Mouse (Mus musculus): ENCODE data around the gene Cdc42se2. TPM values are rescaled to one million over a fixed set of nuclear protein-coding genes. Genes with fewer than 3 reads are reported as not detected.

Gene Cdc42se2
- total RNA-seq, 1 experiment from 2014 or later = 94.8 TPM

- no peak for ATAC-seq (replicated peaks in 1 of 2; ENCODE audit: insufficient read depth in 1 of 2, low FRiP score in 2 of 2, low TSS enrichment in 1 of 2, low read depth in 1 of 2, poor library complexity in 2 of 2, severe bottlenecking in 2 of 2)
Measured at GRCm38 (mm10) chr11:54802621-54803020, 15.1 kb upstream of the Cdc42se2 start.

- ATAC-seq (replicated peaks in 1 of 2; ENCODE audit: insufficient read depth in 1 of 2, low FRiP score in 2 of 2, low TSS enrichment in 1 of 2, low read depth in 1 of 2, poor library complexity in 2 of 2, severe bottlenecking in 2 of 2) = peak; percentile 96 to 99
Measured at GRCm38 (mm10) chr11:54801791-54802558, 14.5 kb upstream of the Cdc42se2 start.

GRCm38 (mm10) chr11:54796551-54796950, 9.1 kb upstream of the Cdc42se2 start:
- ATAC-seq (replicated peaks in 1 of 2; ENCODE audit: insufficient read depth in 1 of 2, low FRiP score in 2 of 2, low TSS enrichment in 1 of 2, low read depth in 1 of 2, poor library complexity in 2 of 2, severe bottlenecking in 2 of 2) = no peak

- ATAC-seq (replicated peaks in 1 of 2; ENCODE audit: insufficient read depth in 1 of 2, low FRiP score in 2 of 2, low TSS enrichment in 1 of 2, low read depth in 1 of 2, poor library complexity in 2 of 2, severe bottlenecking in 2 of 2) = no peak
Measured at GRCm38 (mm10) chr11:54794678-54795077, 7.2 kb upstream of the Cdc42se2 start.

GRCm38 (mm10) chr11:54793173-54793572, 5.7 kb upstream of the Cdc42se2 start:
- ATAC-seq (replicated peaks in 1 of 2; ENCODE audit: insufficient read depth in 1 of 2, low FRiP score in 2 of 2, low TSS enrichment in 1 of 2, low read depth in 1 of 2, poor library complexity in 2 of 2, severe bottlenecking in 2 of 2) = no peak

- ATAC-seq (replicated peaks in 1 of 2; ENCODE audit: insufficient read depth in 1 of 2, low FRiP score in 2 of 2, low TSS enrichment in 1 of 2, low read depth in 1 of 2, poor library complexity in 2 of 2, severe bottlenecking in 2 of 2) = no peak
Measured at GRCm38 (mm10) chr11:54791458-54791857, 4.0 kb upstream of the Cdc42se2 start.

GRCm38 (mm10) chr11:54786858-54787487, 502 bp downstream of the Cdc42se2 start:
- ATAC-seq (replicated peaks in 1 of 2; ENCODE audit: insufficient read depth in 1 of 2, low FRiP score in 2 of 2, low TSS enrichment in 1 of 2, low read depth in 1 of 2, poor library complexity in 2 of 2, severe bottlenecking in 2 of 2) = peak; percentile 20 to 36; a peak in 1 of 4 replicates

- no peak for ATAC-seq (replicated peaks in 1 of 2; ENCODE audit: insufficient read depth in 1 of 2, low FRiP score in 2 of 2, low TSS enrichment in 1 of 2, low read depth in 1 of 2, poor library complexity in 2 of 2, severe bottlenecking in 2 of 2)
Measured at GRCm38 (mm10) chr11:54785566-54785965, 1.9 kb downstream of the Cdc42se2 start.

- ATAC-seq (replicated peaks in 1 of 2; ENCODE audit: insufficient read depth in 1 of 2, low FRiP score in 2 of 2, low TSS enrichment in 1 of 2, low read depth in 1 of 2, poor library complexity in 2 of 2, severe bottlenecking in 2 of 2) = no peak
Measured at GRCm38 (mm10) chr11:54784436-54784835, 3.0 kb downstream of the Cdc42se2 start.

- ATAC-seq (replicated peaks in 1 of 2; ENCODE audit: insufficient read depth in 1 of 2, low FRiP score in 2 of 2, low TSS enrichment in 1 of 2, low read depth in 1 of 2, poor library complexity in 2 of 2, severe bottlenecking in 2 of 2) = no peak
Measured at GRCm38 (mm10) chr11:54782253-54782652, 5.2 kb downstream of the Cdc42se2 start.

GRCm38 (mm10) chr11:54779946-54780345, 7.5 kb downstream of the Cdc42se2 start:
- ATAC-seq (replicated peaks in 1 of 2; ENCODE audit: insufficient read depth in 1 of 2, low FRiP score in 2 of 2, low TSS enrichment in 1 of 2, low read depth in 1 of 2, poor library complexity in 2 of 2, severe bottlenecking in 2 of 2) = no peak

GRCm38 (mm10) chr11:54778131-54778844, 9.2 kb downstream of the Cdc42se2 start:
- peak; percentile 25 to 44; a peak in 1 of 4 replicates for ATAC-seq (replicated peaks in 1 of 2; ENCODE audit: insufficient read depth in 1 of 2, low FRiP score in 2 of 2, low TSS enrichment in 1 of 2, low read depth in 1 of 2, poor library complexity in 2 of 2, severe bottlenecking in 2 of 2)

- no peak for ATAC-seq (replicated peaks in 1 of 2; ENCODE audit: insufficient read depth in 1 of 2, low FRiP score in 2 of 2, low TSS enrichment in 1 of 2, low read depth in 1 of 2, poor library complexity in 2 of 2, severe bottlenecking in 2 of 2)
Measured at GRCm38 (mm10) chr11:54777387-54778130, 9.9 kb downstream of the Cdc42se2 start.

- ATAC-seq (replicated peaks in 1 of 2; ENCODE audit: insufficient read depth in 1 of 2, low FRiP score in 2 of 2, low TSS enrichment in 1 of 2, low read depth in 1 of 2, poor library complexity in 2 of 2, severe bottlenecking in 2 of 2) = no peak
Measured at GRCm38 (mm10) chr11:54776735-54777333, 10.6 kb downstream of the Cdc42se2 start.

GRCm38 (mm10) chr11:54776367-54776701, 11.1 kb downstream of the Cdc42se2 start:
- ATAC-seq (replicated peaks in 1 of 2; ENCODE audit: insufficient read depth in 1 of 2, low FRiP score in 2 of 2, low TSS enrichment in 1 of 2, low read depth in 1 of 2, poor library complexity in 2 of 2, severe bottlenecking in 2 of 2) = no peak

- ATAC-seq (replicated peaks in 1 of 2; ENCODE audit: insufficient read depth in 1 of 2, low FRiP score in 2 of 2, low TSS enrichment in 1 of 2, low read depth in 1 of 2, poor library complexity in 2 of 2, severe bottlenecking in 2 of 2) = no peak
Measured at GRCm38 (mm10) chr11:54775628-54776366, 11.7 kb downstream of the Cdc42se2 start.
